Mouse (Mus musculus): ENCODE data around the gene Tnfrsf19.

Gene Tnfrsf19

GRCm38 (mm10) chr14:61046091-61046681, at the start of gene Tnfrsf19:
Tnfrsf19 (minus strand) TSS chr14:61046490.
- WGBS: under 1% methylated on average over 38 of the region's 38 CpGs

- 34% methylated on average over 3 of the region's 3 CpGs for WGBS
Observed at GRCm38 (mm10) chr14:61092073-61092472, 45.8 kb upstream of the Tnfrsf19 start.

GRCm38 (mm10) chr14:61090955-61091354, 44.7 kb upstream of the Tnfrsf19 start:
- 32% methylated on average over 5 of the region's 5 CpGs for WGBS

- WGBS: 78% methylated on average over 8 of the region's 8 CpGs
Observed at GRCm38 (mm10) chr14:61088187-61088586, 41.9 kb upstream of the Tnfrsf19 start.

GRCm38 (mm10) chr14:61085325-61085724, 39.0 kb upstream of the Tnfrsf19 start:
- WGBS: 61% methylated on average over 3 of the region's 3 CpGs

DNA sequence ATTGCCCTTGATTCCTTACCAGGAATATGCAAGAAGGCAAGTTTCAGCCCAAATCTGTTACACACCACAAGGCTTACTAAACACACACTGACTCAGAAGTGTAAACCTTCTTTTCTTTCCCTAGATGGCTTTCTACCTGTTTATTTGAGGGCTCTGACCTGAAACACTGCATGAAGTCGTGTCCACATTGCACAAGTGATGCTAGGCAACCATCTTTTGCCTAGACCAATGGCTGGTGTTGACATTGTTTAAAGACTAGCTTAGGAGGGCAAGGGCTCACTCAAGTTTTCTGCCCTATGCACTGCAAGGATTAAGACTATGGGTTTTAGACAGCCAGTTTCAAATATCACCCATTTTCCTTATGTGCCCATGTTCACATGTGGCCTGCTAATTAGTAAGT, 23.3 kb upstream of the Tnfrsf19 start:
- 75% methylated on average over 1 of the region's 1 CpGs for WGBS

- 20% methylated on average over 3 of the region's 3 CpGs for WGBS
Observed at GRCm38 (mm10) chr14:61061729-61062128, 15.4 kb upstream of the Tnfrsf19 start.

GRCm38 (mm10) chr14:61059316-61059945, 13.1 kb upstream of the Tnfrsf19 start:
- 87% methylated on average over 9 of the region's 9 CpGs for WGBS

- 35% methylated on average over 11 of the region's 11 CpGs for WGBS
Observed at GRCm38 (mm10) chr14:61056962-61057361, 10.7 kb upstream of the Tnfrsf19 start.

GRCm38 (mm10) chr14:61056445-61056844, 10.2 kb upstream of the Tnfrsf19 start:
- 5% methylated on average over 16 of the region's 16 CpGs for WGBS

- 93% methylated on average over 1 of the region's 1 CpGs for WGBS
Observed at GRCm38 (mm10) chr14:61055864-61056263, 9.6 kb upstream of the Tnfrsf19 start.

GRCm38 (mm10) chr14:61052163-61052562, 5.9 kb upstream of the Tnfrsf19 start:
- 82% methylated on average over 3 of the region's 3 CpGs for WGBS

- WGBS: 5% methylated on average over 19 of the region's 19 CpGs
Observed at GRCm38 (mm10) chr14:61045446-61046090, 722 bp downstream of the Tnfrsf19 start.

GRCm38 (mm10) chr14:61044316-61044715, 2.0 kb downstream of the Tnfrsf19 start:
- WGBS: 17% methylated on average over 2 of the region's 2 CpGs

GRCm38 (mm10) chr14:61043511-61044310, 2.6 kb downstream of the Tnfrsf19 start:
- WGBS: 37% methylated on average over 8 of the region's 8 CpGs

DNA sequence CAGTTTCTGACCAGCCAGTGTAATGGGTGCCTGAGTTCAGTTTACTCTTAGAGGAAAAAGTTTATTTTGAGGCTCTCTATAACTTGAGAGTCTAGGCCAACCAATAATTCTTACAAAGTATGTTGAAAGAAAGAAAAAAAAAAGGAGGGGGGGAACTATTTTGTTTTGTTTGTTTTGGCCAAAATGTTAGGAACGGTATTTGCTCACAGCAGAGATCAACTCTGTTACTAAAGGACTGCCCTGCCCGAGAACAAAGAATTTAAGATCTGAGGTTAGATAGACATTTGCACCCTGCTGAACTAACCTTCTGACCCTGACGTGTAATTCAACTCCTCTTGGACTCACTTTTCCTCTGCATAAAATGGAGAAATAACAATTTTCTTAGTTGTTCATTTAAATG, 4.0 kb downstream of the Tnfrsf19 start:
- WGBS: 72% methylated on average over 3 of the region's 3 CpGs

GRCm38 (mm10) chr14:61040236-61040635, 6.1 kb downstream of the Tnfrsf19 start:
- WGBS: 64% methylated on average over 13 of the region's 13 CpGs

DNA sequence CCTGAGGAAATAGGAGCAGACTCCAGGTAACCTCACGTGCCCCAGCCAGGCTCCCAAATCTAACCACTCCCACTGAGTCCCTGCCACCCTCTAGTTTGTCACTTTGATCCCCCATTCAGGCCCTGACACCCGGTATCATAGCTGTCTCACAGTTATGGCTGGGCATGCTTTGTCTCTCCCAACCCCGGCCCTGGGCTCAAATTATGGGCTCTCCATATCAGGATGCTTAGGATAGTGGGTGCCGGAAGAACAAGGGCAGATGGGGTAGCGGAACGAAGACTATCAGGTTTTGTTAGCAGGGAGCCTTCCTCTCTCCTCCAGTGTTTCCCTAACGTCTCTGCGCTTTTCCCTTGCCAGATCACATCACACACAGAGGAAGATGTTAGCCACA, 8.2 kb downstream of the Tnfrsf19 start:
- 29% methylated on average over 8 of the region's 8 CpGs for WGBS

- under 1% methylated on average over 40 of the region's 40 CpGs for WGBS
Observed at GRCm38 (mm10) chr14:61037321-61038081, 8.8 kb downstream of the Tnfrsf19 start.

DNA sequence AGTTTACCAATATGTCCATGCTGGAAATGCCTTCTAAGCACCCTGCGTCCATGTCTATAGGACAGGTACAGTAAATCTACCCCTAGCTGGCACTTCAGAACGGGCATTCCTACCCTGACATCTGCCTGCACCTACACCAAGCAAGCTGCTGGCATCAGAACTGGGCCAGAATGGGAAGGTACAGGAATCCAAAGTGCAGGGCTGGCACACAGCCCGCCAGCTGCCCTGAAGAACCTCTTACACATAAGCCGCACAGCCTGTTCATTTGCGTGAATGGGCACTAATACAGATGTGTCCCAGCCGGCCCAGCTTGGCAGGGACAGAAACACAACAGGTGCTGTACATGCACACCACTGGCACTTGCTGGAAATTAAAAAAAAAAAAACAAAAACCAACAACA, 15.9 kb downstream of the Tnfrsf19 start:
- 72% methylated on average over 6 of the region's 6 CpGs for WGBS

- WGBS: 91% methylated on average over 7 of the region's 7 CpGs
Observed at GRCm38 (mm10) chr14:61024006-61024405, 22.3 kb downstream of the Tnfrsf19 start.

- WGBS: 86% methylated on average over 1 of the region's 1 CpGs
Observed at GRCm38 (mm10) chr14:61022383-61022782, 23.9 kb downstream of the Tnfrsf19 start.

All from cerebral cortex, adult 2 months (tissue).